Mouse (Mus musculus) embryonic facial prominence, embryonic 10.5 days (tissue): ENCODE results near the gene Lhb. TPM values are rescaled to one million over a fixed set of nuclear protein-coding genes. Genes with fewer than 3 reads are reported as not detected.
"Not testable (repeated sequence)": the region's sequence is repeated elsewhere in the genome, so short reads cannot be mapped to it uniquely, and the experiment has no call there.

Source experiments
- DNase-seq: peaks from one replicate; pipeline ENCODE4 v3.0.0-alpha.2; 2017; ENCODE audit warnings: low spot score
- H3K27ac ChIP-seq: fragments of 300-500 bp; sonication (generic); replicated peaks from 2 replicates; pipeline ENCODE4 v1.5.1; 2016; ENCODE audit warnings: mild to moderate bottlenecking
- H3K27me3 ChIP-seq: fragments of 300-500 bp; sonication (generic); replicated peaks from 2 replicates; pipeline ENCODE4 v1.6.1; 2016; ENCODE audit warnings: low read depth, mild to moderate bottlenecking; ENCODE audit not compliant: poor library complexity, severe bottlenecking
- H3K36me3 ChIP-seq: fragments of 300-500 bp; sonication (generic); replicated peaks from 2 replicates; pipeline ENCODE4 v1.6.1; 2016; ENCODE audit warnings: mild to moderate bottlenecking, moderate library complexity
- H3K4me1 ChIP-seq: fragments of 300-500 bp; sonication (generic); 2 replicates; pipeline ENCODE4 v1.6.1; 2016
- H3K4me3 ChIP-seq: fragments of 300-500 bp; sonication (generic); 2 replicates; pipeline ENCODE4 v1.5.1; 2016; ENCODE audit warnings: mild to moderate bottlenecking, moderate library complexity
- H3K9me3 ChIP-seq: fragments of 300-500 bp; sonication (generic); 2 replicates; pipeline ENCODE4 v1.6.1; 2016; ENCODE audit warnings: mild to moderate bottlenecking
- WGBS: fragments of 180-500 bp; shearing (Covaris S2); methylation state at CpG from one replicate; pipeline ENCODE4 v1.1.7; 2016; 5-methylcytosine and 5-hydroxymethylcytosine counted together
- polyA plus RNA-seq: library from polyadenylated mRNA; unstranded; fragments of >200 nt; fragmentation: Nextera tagmentation; extraction: Ambion mirVana; gene quantifications from 2 replicates; pipeline ENCODE4 v1.2.1, GENCODE M21; 2016

Gene Lhb
- 0.24 and 0.70 TPM in 2 replicates for polyA plus RNA-seq

GRCm38 (mm10) chr7:45420615-45420919, at the start of gene Lhb:
TSS of gene Lhb (plus strand) at chr7:45420820.
- Histone ChIP-seq H3K4me3 (peak within 1 kb of the TSS; percentile 22; the same call in 1 of the 2 replicates), H3K27ac (no peak within 1 kb of the TSS), H3K4me1 (peaks cover 30% of the 10 kb centered on the region), H3K9me3 (no peaks in the 10 kb centered on the region), H3K27me3 (peaks cover 70% of the 10 kb centered on the region), H3K36me3 (peaks cover 55% of the 10 kb centered on the region)
- 58% methylated on average over 6 of the region's 6 CpGs for WGBS
- DNase-seq, result no peak

GRCm38 (mm10) chr7:45372371-45372770, 48.2 kb upstream of the Lhb start:
- H3K27ac ChIP-seq, result no peak overlapping the region
- H3K4me3 ChIP-seq, result no peak overlapping the region
- peaks cover 59% of the 10 kb centered on the region for H3K36me3 ChIP-seq
- peaks cover 31% of the 10 kb centered on the region for H3K4me1 ChIP-seq
- no peak for DNase-seq
- H3K9me3 ChIP-seq, result no peaks in the 10 kb centered on the region
- WGBS, result 85% methylated on average over 5 of the region's 5 CpGs
- H3K27me3 ChIP-seq, result peaks cover 31% of the 10 kb centered on the region

GRCm38 (mm10) chr7:45374620-45375019, 46.0 kb upstream of the Lhb start:
- no peaks in the 10 kb centered on the region for H3K9me3 ChIP-seq
- H3K36me3 ChIP-seq, result peaks cover 82% of the 10 kb centered on the region
- 94% methylated on average over 8 of the region's 8 CpGs for WGBS
- no peak for DNase-seq
- H3K27ac ChIP-seq, result no peak overlapping the region
- peaks cover 10% of the 10 kb centered on the region for H3K27me3 ChIP-seq
- peaks cover 21% of the 10 kb centered on the region for H3K4me1 ChIP-seq
- H3K4me3 ChIP-seq, result no peak overlapping the region

GRCm38 (mm10) chr7:45376057-45376456, 44.6 kb upstream of the Lhb start:
- Histone ChIP-seq H3K27me3 (no peaks in the 10 kb centered on the region), H3K9me3 (no peaks in the 10 kb centered on the region), H3K4me3 (no peak overlapping the region), H3K4me1 (peaks cover 6% of the 10 kb centered on the region), H3K36me3 (peaks cover 96% of the 10 kb centered on the region), H3K27ac (no peak overlapping the region)
- 90% methylated on average over 1 of the region's 1 CpGs for WGBS
- DNase-seq, result no peak

GRCm38 (mm10) chr7:45386077-45386476, 34.5 kb upstream of the Lhb start:
- Histone ChIP-seq H3K27ac (no peak overlapping the region), H3K9me3 (no peaks in the 10 kb centered on the region), H3K36me3 (peaks cover 100% of the 10 kb centered on the region), H3K27me3 (no peaks in the 10 kb centered on the region), H3K4me1 (no peaks in the 10 kb centered on the region), H3K4me3 (no peak overlapping the region)
- WGBS, result 81% methylated on average over 3 of the region's 3 CpGs
- no peak for DNase-seq

- Histone ChIP-seq H3K4me3 (peak overlapping the region; percentile 83), H3K27ac (peak overlapping the region; percentile 99), H3K9me3 (no peaks in the 10 kb centered on the region), H3K27me3 (no peaks in the 10 kb centered on the region), H3K36me3 (peaks cover 42% of the 10 kb centered on the region), H3K4me1 (peaks cover 27% of the 10 kb centered on the region)
- no peak for DNase-seq
- under 1% methylated on average over 20 of the region's 20 CpGs for WGBS
Observed at GRCm38 (mm10) chr7:45395129-45395541, 25.5 kb upstream of the Lhb start.

- Histone ChIP-seq H3K27ac (peak within 1 kb of the TSS; percentile 99), H3K36me3 (peaks cover 35% of the 10 kb centered on the region), H3K4me3 (peak within 1 kb of the TSS; percentile 83), H3K9me3 (no peaks in the 10 kb centered on the region), H3K4me1 (peaks cover 27% of the 10 kb centered on the region), H3K27me3 (no peaks in the 10 kb centered on the region)
- DNase-seq, result peak; percentile 100
- under 1% methylated on average over 60 of the region's 60 CpGs for WGBS
Observed at GRCm38 (mm10) chr7:45395578-45396336, 24.9 kb upstream of the Lhb start, which contains the start of gene Snrnp70. TSS of gene Snrnp70 (minus strand) at chr7:45395742.

GRCm38 (mm10) chr7:45396337-45396775, 24.3 kb upstream of the Lhb start:
- H3K27me3 ChIP-seq, DNase-seq, H3K9me3 ChIP-seq: not testable (repeated sequence)
- WGBS, result 6% methylated on average over 3 of the region's 3 CpGs
- Histone ChIP-seq H3K27ac (peak overlapping the region; percentile 99; the same call in 1 of the 2 replicates), H3K36me3 (peaks cover 29% of the 10 kb centered on the region), H3K4me3 (peak overlapping the region; percentile 83), H3K4me1 (peaks cover 27% of the 10 kb centered on the region)

GRCm38 (mm10) chr7:45396787-45397186, 23.8 kb upstream of the Lhb start:
- H3K9me3 ChIP-seq, result no peaks in the 10 kb centered on the region
- H3K36me3 ChIP-seq, result peaks cover 25% of the 10 kb centered on the region
- no peak overlapping the region for H3K4me3 ChIP-seq
- H3K27ac ChIP-seq, result no peak overlapping the region
- H3K27me3 ChIP-seq, result no peaks in the 10 kb centered on the region
- no peak for DNase-seq
- 80% methylated on average over 2 of the region's 2 CpGs for WGBS
- peaks cover 27% of the 10 kb centered on the region for H3K4me1 ChIP-seq

- no peak overlapping the region for H3K27ac ChIP-seq
- WGBS, result 75% methylated on average over 10 of the region's 10 CpGs
- no peaks in the 10 kb centered on the region for H3K9me3 ChIP-seq
- H3K4me3 ChIP-seq, result no peak overlapping the region
- H3K4me1 ChIP-seq, result peaks cover 17% of the 10 kb centered on the region
- H3K27me3 ChIP-seq, result peaks cover 18% of the 10 kb centered on the region
- H3K36me3 ChIP-seq, result no peaks in the 10 kb centered on the region
- no peak for DNase-seq
Observed at GRCm38 (mm10) chr7:45401521-45402085, 19.0 kb upstream of the Lhb start.

GRCm38 (mm10) chr7:45403532-45404261, 16.9 kb upstream of the Lhb start:
- DNase-seq, result peak; percentile 78
- 48% methylated on average over 6 of the region's 6 CpGs for WGBS
- H3K36me3 ChIP-seq, result no peaks in the 10 kb centered on the region

More at GRCm38 (mm10) chr7:45403532-45404261, 16.9 kb upstream of the Lhb start:
- no peaks in the 10 kb centered on the region for H3K9me3 ChIP-seq
- H3K27me3 ChIP-seq, result peaks cover 39% of the 10 kb centered on the region
- peaks cover 20% of the 10 kb centered on the region for H3K4me1 ChIP-seq
- no peak overlapping the region for H3K27ac ChIP-seq
- no peak overlapping the region for H3K4me3 ChIP-seq
